Mouse (Mus musculus) lung, postnatal 0 days (tissue): ENCODE measurements around the gene Atp23. TPM values are rescaled to one million over a fixed set of nuclear protein-coding genes. Genes with fewer than 3 reads are reported as not detected.

Experiments
- ATAC-seq: fragments of 200-750 bp; cut with Nextera tagmentation; 2 replicates; pipeline ENCODE4 v1.8.0; 2017; ENCODE audit warnings: moderate library complexity
- DNase-seq: peaks from one replicate; pipeline ENCODE4 v3.0.0-alpha.2; 2016; ENCODE audit warnings: low spot score
- H3K27ac ChIP-seq: fragments of 300-500 bp; sonication (generic); 2 replicates; pipeline ENCODE4 v1.5.1; 2014; ENCODE audit warnings: antibody characterized with exemption, mild to moderate bottlenecking, low read length, mixed read lengths
- H3K27me3 ChIP-seq: fragments of 300-500 bp; sonication (generic); replicated peaks from 2 replicates; pipeline ENCODE4 v1.6.1; 2014; ENCODE audit warnings: low read length, mixed read lengths; ENCODE audit not compliant: insufficient read depth
- H3K36me3 ChIP-seq: fragments of 300-500 bp; sonication (generic); 2 replicates; pipeline ENCODE4 v1.6.1; 2014; ENCODE audit warnings: low read length, mixed read lengths; ENCODE audit not compliant: insufficient read depth
- H3K4me1 ChIP-seq: fragments of 300-500 bp; sonication (generic); 2 replicates; pipeline ENCODE4 v1.6.1; 2014; ENCODE audit warnings: antibody characterized with exemption, low read depth, low read length, mixed read lengths; ENCODE audit not compliant: insufficient read depth
- H3K4me2 ChIP-seq: fragments of 300-500 bp; sonication (generic); replicated peaks from 2 replicates; pipeline ENCODE4 v1.6.1; 2014; ENCODE audit warnings: low read depth, mild to moderate bottlenecking, low read length, moderate library complexity, mixed read lengths
- H3K4me3 ChIP-seq: fragments of 300-500 bp; sonication (generic); 2 replicates; pipeline ENCODE4 v1.5.1; 2014; ENCODE audit warnings: low read depth, low read length
- H3K9ac ChIP-seq: fragments of 300-500 bp; sonication (generic); replicated peaks from 2 replicates; pipeline ENCODE4 v1.6.1; 2014; ENCODE audit warnings: low read depth, mild to moderate bottlenecking
- H3K9me3 ChIP-seq: fragments of 300-500 bp; sonication (generic); 2 replicates; pipeline ENCODE4 v1.6.1; 2016; ENCODE audit warnings: low read length, mixed read lengths
- CTCF ChIP-seq: IDR thresholded peaks from 2 replicates; pipeline ENCODE4 v1.5.1; 2016; ENCODE audit warnings: antibody characterized with exemption, mild to moderate bottlenecking
- EP300 ChIP-seq: IDR thresholded peaks from 2 replicates; pipeline ENCODE4 v1.6.1; 2016; ENCODE audit warnings: antibody characterized with exemption, mild to moderate bottlenecking, control low read depth
- WGBS: fragments of 180-500 bp; shearing (Covaris S2); extraction: QIAGEN DNeasy Blood & Tissue Kit; methylation state at CpG from one replicate; pipeline ENCODE4 v1.1.7; 2014; 5-methylcytosine and 5-hydroxymethylcytosine counted together
- polyA plus RNA-seq: library from polyadenylated mRNA; unstranded; fragments of >200 nt; fragmentation: Nextera tagmentation; extraction: Ambion mirVana; gene quantifications from 2 replicates; pipeline ENCODE4 v1.2.1, GENCODE M21; 2015

Gene Atp23
- 6.7 and 7.4 TPM in 2 replicates for polyA plus RNA-seq

DNA sequence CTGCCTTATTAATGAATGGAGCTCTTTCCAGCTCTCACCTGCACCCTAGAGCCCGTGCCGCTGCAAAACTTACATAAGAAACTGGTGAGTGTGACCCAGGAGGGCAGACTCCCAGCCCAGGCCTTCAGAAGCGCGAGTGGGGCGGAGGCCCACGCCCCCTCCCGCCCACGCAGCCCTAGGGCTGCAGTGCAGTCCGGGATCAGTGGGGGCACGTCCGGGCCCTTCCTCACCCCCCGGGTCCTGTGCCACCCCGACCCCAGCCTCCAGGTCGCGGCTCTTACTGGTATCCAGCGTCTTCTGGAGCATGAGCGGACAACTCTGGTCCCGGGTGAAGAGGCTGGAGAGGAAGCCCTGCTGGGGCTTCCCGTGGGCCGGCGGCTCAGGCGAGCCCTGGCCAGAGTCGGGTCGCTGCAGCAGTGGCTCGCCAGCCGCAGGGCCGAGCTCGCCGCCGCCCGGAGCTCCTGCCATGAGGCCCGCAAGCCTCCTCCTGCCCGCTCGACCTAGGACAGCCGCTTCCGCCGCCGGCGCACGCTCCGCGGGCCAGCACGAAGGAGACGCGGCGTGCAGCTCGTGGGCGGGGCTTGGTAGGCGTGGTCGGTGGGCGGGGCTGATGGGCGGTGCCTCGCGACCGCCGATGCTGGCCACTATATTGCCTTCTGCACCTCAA is at the start of gene Atp23:
Atp23 (minus strand) TSS at position 535 of the 667 bp plus-strand sequence.
- peak; percentile 87 for DNase-seq
- peak; percentile 87 for ATAC-seq
- H3K9ac ChIP-seq = peak within 1 kb of the TSS; percentile 55
- no peaks in the 10 kb centered on the region for H3K36me3 ChIP-seq
- no peak within 1 kb of the TSS for H3K27ac ChIP-seq
- H3K27me3 ChIP-seq = no peaks in the 10 kb centered on the region
- H3K4me1 ChIP-seq = peaks cover 4% of the 10 kb centered on the region; the same call in 1 of the 2 replicates
- peak within 1 kb of the TSS; percentile 99 for H3K4me2 ChIP-seq
- peak within 1 kb of the TSS; percentile 54 for H3K4me3 ChIP-seq
- H3K9me3 ChIP-seq = no peaks in the 10 kb centered on the region
- no peak for TF ChIP-seq CTCF
- TF ChIP-seq EP300 = no peak
- WGBS = under 1% methylated on average over 48 of the region's 56 CpGs

DNA sequence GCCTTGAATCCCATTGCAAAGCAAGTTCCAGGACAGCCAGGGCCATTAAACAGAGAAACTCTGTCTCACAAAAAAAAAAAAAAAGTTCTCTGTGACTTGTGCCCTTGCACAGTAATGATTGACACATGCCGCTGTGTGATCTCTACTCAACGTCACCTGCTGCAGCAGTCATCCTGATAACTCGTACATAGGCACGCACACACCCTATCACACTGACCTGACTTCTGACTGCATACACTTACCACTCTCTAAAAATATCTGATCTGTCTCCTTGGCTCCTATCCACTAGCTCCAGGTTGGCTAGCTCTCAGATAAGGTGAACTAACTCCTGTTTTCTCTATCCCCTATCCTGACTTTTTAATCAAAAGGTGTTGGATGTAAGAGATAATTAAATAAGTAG is 49.4 kb upstream of the Atp23 start:
- H3K4me3 ChIP-seq = no peak overlapping the region
- no peak for TF ChIP-seq CTCF
- TF ChIP-seq EP300 = no peak
- H3K27me3 ChIP-seq = no peaks in the 10 kb centered on the region
- H3K36me3 ChIP-seq = no peaks in the 10 kb centered on the region
- H3K4me1 ChIP-seq = peaks cover 4% of the 10 kb centered on the region; the same call in 1 of the 2 replicates
- ATAC-seq (no peak), DNase-seq (no peak)
- no peak overlapping the region for H3K9ac ChIP-seq
- no peak overlapping the region for H3K27ac ChIP-seq
- WGBS = 62% methylated on average over 4 of the region's 4 CpGs
- no peaks in the 10 kb centered on the region for H3K9me3 ChIP-seq
- H3K4me2 ChIP-seq = no peak overlapping the region

DNA sequence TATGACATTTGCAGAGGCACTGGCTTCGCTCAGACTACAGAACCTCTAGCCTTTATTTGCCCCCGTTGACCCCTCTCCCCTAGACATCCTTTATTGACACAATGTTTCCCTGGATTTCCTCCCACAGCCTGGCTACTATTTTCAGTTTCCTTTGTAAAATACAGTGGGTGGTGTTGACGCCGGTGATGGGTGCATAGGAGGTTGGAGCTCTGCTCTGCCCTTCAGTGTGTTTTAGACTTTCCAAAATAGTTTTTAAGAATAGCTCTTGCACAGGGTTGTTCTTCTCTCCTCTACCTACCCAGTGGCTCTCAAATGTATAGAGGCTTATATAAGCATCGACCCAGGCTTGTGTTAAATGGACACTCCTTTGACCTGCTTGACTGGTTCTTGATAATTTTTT is 48.7 kb upstream of the Atp23 start:
- H3K4me3 ChIP-seq = no peak overlapping the region
- H3K27ac ChIP-seq = no peak overlapping the region
- H3K9me3 ChIP-seq = no peaks in the 10 kb centered on the region
- no peak for ATAC-seq
- H3K4me2 ChIP-seq = no peak overlapping the region
- H3K9ac ChIP-seq = no peak overlapping the region
- WGBS = 31% methylated on average over 5 of the region's 5 CpGs
- no peaks in the 10 kb centered on the region for H3K36me3 ChIP-seq
- H3K4me1 ChIP-seq = peaks cover 4% of the 10 kb centered on the region; the same call in 1 of the 2 replicates
- no peaks in the 10 kb centered on the region for H3K27me3 ChIP-seq
- no peak for DNase-seq
- TF ChIP-seq EP300 (no peak), CTCF (no peak)

DNA sequence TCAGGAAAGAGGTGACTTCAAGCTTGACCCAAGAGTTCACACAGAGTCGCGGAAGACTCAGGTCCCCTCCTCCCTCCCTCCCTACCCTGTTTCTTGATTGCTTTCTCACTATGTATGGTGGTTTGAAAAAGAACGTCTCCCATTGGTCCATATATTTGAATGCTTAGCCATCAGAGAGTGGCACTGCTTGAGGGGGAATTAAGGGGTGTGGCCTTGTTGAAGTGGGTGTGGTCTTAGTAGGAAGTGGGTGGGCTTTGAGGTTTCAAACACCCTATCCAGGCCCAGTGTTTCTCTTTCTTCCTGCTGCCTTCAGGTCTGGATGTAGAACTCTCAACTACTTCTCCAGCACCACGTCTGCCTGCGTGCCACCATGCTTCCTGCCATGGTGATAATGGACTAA is 44.4 kb upstream of the Atp23 start:
- no peaks in the 10 kb centered on the region for H3K36me3 ChIP-seq
- WGBS = 80% methylated on average over 5 of the region's 5 CpGs
- H3K27ac ChIP-seq = no peak overlapping the region
- DNase-seq (no peak), ATAC-seq (no peak)
- no peak overlapping the region for H3K4me2 ChIP-seq
- H3K27me3 ChIP-seq = no peaks in the 10 kb centered on the region
- no peak for TF ChIP-seq CTCF
- no peak overlapping the region for H3K9ac ChIP-seq
- H3K9me3 ChIP-seq = no peaks in the 10 kb centered on the region
- H3K4me3 ChIP-seq = no peak overlapping the region
- H3K4me1 ChIP-seq = peaks cover 4% of the 10 kb centered on the region; the same call in 1 of the 2 replicates

DNA sequence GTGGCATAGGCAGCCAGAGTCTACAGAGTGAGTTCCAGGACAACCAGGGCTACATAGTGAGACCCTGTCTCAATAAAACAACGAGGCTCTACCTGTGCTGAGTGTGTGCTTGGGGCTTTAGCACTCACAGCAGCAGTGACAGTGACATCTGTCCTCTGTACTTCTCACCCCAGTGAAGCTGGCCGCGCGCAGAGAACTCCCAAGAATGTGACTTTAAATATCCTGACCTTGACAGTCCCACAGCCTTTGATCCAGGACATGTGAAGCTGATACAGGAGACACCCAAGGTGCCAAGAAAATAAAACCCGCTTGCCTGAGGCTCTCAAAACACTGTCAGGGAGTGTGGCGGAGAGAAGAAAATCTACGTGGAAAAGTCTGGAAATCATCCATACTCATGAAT is 39.8 kb upstream of the Atp23 start:
- TF ChIP-seq CTCF (no peak), EP300 (no peak)
- DNase-seq = no peak
- Histone ChIP-seq H3K4me1 (no peaks in the 10 kb centered on the region), H3K4me3 (no peak overlapping the region), H3K9me3 (no peaks in the 10 kb centered on the region), H3K9ac (no peak overlapping the region), H3K27me3 (no peaks in the 10 kb centered on the region), H3K27ac (no peak overlapping the region), H3K36me3 (no peaks in the 10 kb centered on the region), H3K4me2 (no peak overlapping the region)
- 38% methylated on average over 7 of the region's 7 CpGs for WGBS
- ATAC-seq = no peak

DNA sequence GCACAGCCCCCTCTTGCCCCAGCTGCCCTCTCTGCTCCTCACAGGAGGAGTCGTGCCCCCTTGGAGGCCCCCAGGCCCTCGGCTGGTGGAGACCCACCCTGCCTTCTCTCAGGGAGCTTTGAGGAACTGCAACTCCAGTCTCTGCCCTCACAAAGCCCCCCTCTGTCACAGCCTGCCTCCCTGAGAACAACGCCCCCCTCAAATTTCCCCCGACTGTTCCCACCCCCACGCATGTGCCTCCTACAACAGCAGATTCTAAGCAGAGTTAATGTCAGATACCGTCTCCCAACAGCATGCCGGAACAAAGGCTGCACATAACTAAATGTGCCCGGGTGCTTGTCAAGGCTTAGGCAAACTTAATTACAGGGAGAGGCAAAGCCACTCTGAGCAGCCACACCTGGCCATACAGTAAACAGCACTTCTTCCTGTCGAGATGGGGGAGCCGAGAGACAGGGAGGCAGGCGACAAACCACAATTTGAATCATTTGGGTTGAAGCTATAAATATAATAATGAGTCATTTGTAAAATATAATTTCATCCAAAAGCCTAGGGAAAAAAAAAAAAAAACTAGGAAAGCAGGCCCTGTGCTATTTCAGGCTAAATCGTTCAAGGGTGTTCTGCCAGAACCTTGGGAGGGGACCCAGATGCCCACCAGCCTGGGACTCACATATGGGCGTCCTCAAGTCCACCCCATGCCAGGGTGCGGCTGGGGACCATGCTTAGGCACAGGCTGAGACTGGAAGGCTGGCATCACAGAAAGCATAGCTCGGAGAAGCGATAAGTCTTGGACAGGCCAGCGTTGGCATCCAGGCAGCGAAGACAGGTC is 34.6 kb upstream of the Atp23 start:
- no peak overlapping the region for H3K9ac ChIP-seq
- no peak overlapping the region for H3K4me3 ChIP-seq
- WGBS = 41% methylated on average over 18 of the region's 18 CpGs
- peak overlapping the region; percentile 32 for H3K27ac ChIP-seq
- no peaks in the 10 kb centered on the region for H3K27me3 ChIP-seq
- no peaks in the 10 kb centered on the region for H3K4me1 ChIP-seq
- H3K4me2 ChIP-seq = no peak overlapping the region
- DNase-seq (peak; percentile 67), ATAC-seq (0 out of 2 replicates have a peak, but pooled peaks have one; percentile 6)
- no peaks in the 10 kb centered on the region for H3K9me3 ChIP-seq
- TF ChIP-seq EP300 (no peak), CTCF (no peak)
- no peaks in the 10 kb centered on the region for H3K36me3 ChIP-seq
